Mouse (Mus musculus): ENCODE results near the gene Ppp1r3d. TPM values are rescaled to one million over a fixed set of nuclear protein-coding genes. Genes with fewer than 3 reads are reported as not detected.

Gene Ppp1r3d
- total RNA-seq (2021) = 1 to 10 TPM; 7.3 to 7.5 TPM

DNA sequence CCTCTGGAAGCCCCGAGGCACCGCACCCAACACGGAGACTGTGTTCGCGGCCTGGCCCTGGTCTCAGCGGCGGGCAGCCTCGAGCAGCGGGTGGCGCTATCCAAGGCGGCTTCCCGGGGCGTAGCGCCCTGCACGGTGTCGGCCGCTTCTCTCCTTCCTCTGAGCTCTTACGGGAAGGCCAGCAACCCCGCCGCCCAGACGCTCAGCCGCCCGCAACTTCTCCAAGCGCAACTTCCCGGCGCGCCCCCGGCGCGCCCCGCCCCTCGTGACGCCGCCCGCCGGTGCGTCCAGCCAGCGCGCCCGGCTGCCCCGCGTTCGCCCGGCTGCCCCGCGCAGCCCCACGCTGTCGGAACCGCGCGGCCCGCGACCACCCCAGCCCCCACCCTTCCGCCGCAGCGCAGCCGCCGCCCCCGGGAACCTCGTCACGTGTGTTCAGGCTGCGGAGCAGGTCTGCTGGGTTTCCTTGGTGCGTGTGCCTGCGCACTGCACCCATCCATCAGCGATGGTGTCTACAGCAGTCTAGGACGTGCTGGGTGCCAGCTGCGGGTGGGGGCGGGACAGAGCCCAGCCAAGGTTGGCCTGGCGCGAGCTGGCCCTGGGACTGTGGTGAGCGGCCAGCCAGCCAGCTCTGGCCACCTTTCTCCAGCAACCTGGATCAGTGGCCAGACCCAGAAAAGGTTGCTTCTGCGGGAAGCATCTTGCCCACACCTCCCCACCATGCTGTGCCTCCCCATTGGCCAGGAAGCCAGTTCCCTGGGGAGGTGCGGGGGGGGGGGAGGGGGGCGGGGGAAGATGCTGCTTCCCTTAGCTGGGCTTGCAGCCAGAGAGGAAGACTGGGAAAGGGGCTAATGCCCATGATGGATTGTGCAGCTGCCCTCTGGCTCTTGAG, at the start of gene Ppp1r3d, which contains the start of gene Fam217b:
Gene Ppp1r3d, minus strand, starts transcription at position 212 of the 889 bp plus-strand sequence.
Gene Fam217b, plus strand, starts transcription at position 264 of the 889 bp plus-strand sequence.
- intact Hi-C loops (cut with DNase I) = no loop called here
- DNase-seq = peak; percentile 80

DNA sequence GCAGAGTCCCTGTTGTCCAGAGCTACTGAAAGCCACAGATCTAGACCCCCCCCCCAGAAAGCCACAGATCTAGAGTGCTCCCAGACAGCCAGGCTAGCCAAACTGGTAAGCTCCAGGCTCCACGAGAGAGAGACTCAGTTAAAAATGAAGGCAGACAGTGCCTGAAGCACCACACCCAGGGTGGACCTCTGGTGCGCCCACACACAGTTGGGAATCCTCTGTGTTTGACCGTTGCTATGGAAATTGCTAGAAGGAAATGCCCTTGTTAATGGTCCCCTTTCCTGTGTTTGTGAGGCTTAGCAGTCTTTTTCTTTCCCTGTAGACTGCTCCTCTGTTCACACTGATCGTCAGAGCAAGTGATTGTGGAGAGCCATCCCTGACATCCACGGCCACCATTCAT, 46.1 kb upstream of the Ppp1r3d start:
- no peak for DNase-seq
- intact Hi-C loops (cut with DNase I) = no loop called here

DNA sequence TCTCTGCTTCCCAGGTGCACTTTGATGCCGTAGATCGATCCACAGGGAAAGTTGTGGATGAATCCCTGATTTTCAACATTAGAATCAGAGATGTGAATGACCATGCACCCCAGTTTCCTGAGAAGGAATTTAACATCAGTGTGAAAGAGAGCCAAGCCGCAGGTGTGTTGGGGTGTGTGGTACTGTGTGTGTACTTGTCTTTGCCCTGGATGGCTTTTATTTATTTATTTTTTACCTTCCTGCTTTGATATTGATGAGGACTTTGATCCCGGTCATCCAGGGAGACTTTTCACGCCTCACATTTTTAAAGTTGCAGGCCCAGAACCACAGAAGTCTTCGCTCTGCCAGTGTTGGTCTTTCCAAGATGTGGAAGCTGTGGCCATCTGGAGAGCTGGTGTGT, 43.1 kb upstream of the Ppp1r3d start:
- intact Hi-C loops (cut with DNase I) = no loop called here

DNA sequence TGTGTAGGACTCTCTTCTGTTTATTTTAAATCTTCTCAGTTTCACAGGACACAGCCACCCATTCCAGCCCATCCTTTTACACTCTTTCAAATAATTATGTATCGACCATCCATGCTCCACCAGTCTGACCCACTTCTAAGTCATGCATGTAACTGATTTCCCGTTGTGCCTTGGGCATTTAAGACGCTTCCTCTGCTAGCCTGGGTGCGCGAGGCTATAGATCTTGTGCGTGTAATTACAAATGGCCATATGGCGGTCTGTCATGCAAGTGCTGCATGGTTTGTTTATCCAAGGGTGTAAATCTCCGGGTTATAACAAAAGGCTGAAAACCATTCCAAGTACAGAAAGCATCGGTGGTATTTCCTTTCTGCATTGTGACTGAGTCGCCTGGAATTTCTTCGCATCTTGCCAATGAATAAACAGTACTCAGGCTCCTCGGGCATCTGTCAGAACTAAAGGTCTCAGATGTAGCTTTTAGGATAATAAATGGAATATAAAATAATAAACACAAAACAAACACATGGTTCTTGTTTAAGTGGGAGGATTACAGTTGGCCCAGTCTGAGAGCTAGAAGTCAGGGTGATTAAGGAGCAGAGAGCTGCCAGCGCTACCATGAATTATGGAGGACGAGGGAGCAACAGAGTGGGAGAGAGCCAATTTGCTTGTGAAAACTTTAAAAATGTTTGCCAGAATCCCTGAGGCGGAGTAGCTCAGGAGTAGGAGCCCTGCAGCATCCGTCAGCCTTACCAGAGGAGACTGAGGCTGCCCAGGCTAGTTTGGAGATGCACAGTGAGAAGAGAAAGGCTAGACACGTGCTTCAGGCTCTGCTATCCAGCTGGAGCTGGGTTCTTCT, 40.6 kb upstream of the Ppp1r3d start:
- peak; percentile 22 for DNase-seq
- intact Hi-C loops (cut with DNase I) = no loop called here

More for the DNA sequence above, 43.1 kb upstream of the Ppp1r3d start:
- DNase-seq = no peak

DNA sequence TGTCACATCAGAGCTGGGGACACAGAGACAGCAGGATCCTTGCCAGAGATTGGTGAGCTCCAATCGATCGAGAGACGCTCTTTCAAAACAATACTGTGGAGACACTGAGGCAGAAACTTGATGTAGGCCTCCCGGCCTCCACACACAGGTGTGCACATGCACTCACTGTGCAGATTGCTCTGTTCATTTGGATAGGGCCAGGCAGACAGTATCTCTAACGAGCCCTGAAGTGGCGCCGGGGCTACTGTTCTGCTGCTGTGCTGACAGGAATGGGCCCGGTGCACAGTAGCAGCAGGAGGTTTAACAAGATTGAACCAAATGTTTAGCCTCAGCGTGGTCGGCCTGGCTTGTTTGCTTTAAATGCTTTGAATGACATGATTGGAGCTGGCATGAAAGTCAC, 36.7 kb upstream of the Ppp1r3d start:
- no peak for DNase-seq
- intact Hi-C loops (cut with DNase I) = no loop called here

DNA sequence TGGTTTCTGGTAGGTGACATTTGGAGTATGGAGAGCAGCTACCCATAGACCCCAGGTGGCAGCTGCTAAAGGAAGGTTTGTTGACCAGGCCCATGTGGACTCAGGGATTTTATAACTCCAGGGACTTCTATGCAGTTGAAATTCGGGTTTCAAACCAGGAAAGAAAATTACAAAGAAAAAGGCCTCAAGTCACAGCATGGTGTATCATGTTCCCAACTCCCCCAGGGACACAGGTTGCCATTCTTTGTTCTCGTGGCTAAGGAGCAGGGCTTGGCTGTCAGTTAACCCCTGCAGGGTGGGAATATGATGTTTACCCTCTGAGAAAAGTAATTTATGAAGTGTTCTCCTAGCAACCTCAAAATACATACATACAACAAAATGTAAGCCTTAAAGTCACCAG, 36.0 kb upstream of the Ppp1r3d start:
- intact Hi-C loops (cut with DNase I) = no loop called here
- DNase-seq = no peak

DNA sequence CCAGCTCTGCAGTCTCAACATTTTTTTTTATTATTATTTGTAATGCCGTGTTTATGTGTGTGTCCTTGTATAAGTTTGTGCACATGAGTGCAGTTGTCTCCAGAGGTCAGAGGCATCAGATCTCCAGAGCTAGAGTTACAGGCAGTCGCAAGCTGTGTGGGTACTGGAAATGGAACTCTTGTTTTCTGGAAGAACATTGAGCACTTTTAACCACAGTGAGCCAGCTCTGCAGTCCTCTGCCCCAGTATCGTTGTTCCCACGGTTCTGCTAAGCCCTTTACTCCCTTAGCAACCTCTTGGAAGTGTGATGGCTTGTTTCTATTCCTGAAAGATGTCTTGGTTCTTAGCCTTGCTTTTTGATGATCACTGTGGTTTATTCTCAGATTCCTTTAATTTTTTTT, 35.1 kb upstream of the Ppp1r3d start:
- DNase-seq = no peak

DNA sequence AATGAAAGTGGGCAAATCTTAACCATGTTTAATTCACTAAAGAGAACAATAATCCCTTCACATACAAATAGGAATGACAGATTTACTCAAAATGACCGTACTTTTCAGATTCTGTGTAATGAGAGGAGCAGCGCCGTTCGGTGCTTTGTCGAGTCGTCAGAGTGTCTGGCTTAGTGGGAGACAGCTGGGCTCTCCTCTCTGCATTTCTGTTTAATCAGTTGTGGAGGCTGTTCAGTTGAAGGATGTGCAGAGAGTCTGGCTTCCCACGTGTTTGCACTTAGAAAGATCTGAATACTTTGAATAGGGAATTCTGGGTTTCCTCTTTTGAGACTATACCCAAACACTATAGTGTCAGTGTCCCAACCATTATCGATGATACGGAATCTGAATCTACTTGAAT, 23.0 kb upstream of the Ppp1r3d start:
- intact Hi-C loops (cut with DNase I) = no loop called here
- no peak for DNase-seq

More for the DNA sequence above, 35.1 kb upstream of the Ppp1r3d start:
- intact Hi-C loops (cut with DNase I) = no loop called here

DNA sequence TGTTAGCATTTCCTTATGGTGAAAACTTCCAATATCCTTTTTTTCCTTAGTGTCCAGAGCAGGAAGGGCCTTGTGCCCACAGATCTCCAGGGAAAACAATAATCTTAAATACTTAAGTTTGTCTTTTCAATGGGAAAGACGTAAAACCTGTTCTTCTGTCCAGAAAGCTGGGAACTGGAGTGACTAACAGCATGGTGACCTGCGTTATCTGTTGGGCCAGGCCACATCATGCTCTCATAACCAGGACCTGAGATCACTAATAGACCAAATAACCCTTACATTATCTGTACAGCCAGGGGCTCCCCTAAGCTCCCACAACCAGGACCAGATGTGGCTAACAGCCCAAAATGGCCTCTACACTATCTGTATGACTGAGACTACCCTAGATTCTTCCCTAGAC, 19.6 kb upstream of the Ppp1r3d start:
- DNase-seq = no peak
- intact Hi-C loops (cut with DNase I) = no loop called here

DNA sequence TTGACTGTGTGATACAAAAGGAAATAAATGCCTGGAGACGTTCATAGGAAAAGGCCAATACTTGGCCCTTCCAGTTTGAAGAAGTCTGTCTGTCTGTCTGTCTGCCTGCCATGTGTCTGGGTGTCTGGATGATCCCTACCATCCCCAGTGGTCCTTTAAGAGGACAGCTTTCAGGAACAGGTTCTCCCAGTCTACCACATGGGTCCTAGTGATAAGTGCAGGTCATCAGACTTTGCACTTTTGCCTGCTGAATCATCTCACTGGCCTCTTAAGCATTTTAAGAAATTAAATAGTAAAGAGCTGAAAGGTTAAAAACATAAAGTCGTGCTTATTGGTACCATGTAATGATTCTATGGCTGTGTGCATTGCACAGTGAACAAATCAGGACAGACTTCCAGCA, 19.2 kb upstream of the Ppp1r3d start:
- intact Hi-C loops (cut with DNase I) = no loop called here

DNA sequence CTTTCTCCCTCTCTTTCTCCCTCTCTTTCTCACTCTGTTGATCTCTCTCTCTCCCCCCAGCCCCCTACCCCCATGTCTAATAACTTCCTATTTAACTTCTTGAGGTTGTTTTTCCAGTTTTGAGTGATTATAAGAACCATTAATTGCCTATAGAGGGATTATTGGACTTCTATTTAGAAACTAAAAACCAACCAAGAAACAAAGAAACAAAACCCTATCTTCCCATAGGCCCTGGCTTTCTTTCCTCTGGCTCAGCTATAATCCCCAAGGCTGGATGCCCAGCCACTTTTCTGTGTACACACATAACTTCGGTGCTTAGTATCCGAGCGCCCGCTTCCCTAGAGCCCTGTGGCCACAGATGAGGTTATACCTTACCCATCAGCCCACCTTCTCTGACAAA, 16.0 kb upstream of the Ppp1r3d start, which contains the start of gene Cdh26:
Gene Cdh26, plus strand, starts transcription at position 301 of the 400 bp plus-strand sequence.
- DNase-seq = no peak
- intact Hi-C loops (cut with DNase I) = no loop called here

More for the DNA sequence above, 19.2 kb upstream of the Ppp1r3d start:
- DNase-seq = no peak

DNA sequence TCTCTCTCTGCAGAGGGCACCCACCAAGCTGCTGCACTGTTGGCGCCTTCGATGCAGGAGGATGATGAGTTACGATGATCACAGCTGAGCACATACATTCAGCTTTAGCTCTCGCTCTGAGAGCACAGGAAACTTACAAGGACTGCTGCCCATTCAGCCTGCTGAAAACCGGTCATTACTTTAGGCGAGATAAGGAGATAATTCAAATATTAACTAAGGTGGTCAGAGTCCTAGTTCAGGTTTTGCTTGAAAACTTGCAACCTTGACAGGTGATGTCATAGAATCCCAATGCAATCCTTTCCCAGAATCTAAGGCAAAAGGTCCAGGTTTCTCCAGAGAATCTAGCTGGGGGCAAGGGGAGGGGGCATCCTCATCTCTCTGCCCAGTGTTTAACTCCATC, 15.2 kb upstream of the Ppp1r3d start:
- intact Hi-C loops (cut with DNase I) = no loop called here
- no peak for DNase-seq

DNA sequence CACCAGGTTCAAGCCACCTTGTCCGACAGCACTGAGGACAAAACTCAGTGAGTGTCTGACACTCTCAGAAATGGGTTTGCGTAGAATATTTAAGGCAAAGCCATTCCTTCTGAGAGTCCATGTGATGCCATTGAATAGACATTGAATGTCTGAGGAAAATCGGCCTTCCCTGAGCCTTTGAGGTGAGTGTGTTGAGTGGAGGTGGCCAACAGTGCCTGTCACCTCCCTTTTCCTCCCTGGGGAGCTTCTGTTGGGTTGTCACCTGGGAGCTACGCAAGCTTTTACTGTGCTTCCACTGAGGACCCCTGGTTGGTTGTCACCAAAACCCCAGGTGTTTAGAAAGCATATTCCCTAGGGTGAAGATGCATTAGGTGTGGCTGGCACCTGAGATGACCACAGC, 14.4 kb upstream of the Ppp1r3d start:
- DNase-seq = no peak
- intact Hi-C loops (cut with DNase I) = no loop called here

DNA sequence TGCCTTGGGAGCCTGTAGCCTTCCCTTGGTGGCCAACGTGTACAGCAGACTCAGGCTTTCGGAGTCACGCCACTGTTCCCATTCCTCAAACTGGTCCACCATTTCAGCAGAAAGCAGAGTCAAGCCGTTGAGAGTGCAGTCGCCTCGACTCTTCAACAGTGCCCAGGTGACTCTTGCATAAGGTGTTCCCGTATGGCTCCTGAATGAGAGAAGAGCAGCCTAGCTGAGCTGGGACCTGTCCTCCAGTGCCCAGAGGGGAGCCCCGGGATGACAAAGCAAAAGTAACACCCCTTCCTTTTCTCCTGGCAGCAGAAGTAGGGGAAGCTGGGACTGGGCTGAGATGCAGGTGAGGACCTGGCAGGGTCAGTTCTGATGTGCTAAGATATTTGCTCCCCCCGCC, 13.9 kb upstream of the Ppp1r3d start:
- DNase-seq = no peak
- intact Hi-C loops (cut with DNase I) = no loop called here

DNA sequence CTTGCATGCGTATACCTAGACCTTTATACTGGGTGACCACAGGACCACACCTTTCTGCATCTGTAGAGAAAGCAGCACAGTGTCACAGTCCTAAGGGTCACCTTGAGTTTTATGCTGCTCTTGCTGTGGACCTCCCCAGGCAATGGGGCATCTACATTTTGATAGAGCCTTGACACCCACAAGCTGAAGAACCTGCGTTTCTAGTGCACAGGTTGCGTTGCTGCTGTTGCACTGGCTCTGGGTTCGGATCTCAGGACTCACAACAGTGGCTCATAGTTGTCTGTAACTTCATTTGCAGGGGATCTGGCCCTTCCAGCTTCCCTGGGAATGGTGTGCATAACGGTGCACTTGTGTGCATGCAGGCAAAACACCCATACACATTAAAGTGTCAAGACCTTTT, 12.9 kb upstream of the Ppp1r3d start:
- DNase-seq = no peak

DNA sequence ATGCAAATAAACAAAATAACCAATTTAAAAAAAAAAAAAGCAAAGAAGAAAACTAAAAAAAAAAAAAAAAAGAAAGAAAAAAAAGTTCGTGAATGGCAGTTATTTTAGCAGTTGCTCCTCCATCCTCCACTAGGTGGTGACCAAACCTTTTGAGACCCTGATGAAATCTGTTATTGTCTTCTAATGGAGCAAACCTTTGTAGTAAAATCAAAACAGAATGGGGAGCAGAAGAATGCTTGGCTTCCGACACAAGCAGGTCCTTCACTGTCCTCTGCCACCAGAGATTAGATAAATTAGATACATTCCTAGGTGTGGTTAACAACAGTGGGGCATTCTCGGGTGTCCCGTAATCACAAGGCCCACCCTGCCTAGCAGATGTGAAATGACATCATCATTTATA, 12.0 kb upstream of the Ppp1r3d start:
- DNase-seq = no peak
- intact Hi-C loops (cut with DNase I) = no loop called here

More for the DNA sequence above, 12.9 kb upstream of the Ppp1r3d start:
- intact Hi-C loops (cut with DNase I) = no loop called here

DNA sequence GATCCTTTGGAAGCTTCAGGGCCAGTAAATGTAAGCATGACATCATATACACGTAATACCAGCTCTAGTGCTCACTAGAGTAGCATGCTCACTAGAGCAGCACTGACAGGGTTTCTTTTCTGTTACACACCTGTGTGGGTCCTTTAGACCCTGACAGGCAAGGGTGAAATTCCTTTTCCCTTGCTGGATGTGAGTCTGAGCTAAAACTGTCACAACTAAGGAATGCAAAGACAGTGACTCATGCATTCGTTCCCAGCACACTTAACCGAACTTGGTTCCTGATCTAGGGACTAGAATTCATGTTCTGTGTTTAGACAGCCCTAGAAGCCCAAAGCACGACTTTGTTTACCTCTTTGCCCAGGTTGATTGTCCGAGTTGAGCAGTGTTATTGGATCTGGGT, 9.0 kb upstream of the Ppp1r3d start:
- no peak for DNase-seq

DNA sequence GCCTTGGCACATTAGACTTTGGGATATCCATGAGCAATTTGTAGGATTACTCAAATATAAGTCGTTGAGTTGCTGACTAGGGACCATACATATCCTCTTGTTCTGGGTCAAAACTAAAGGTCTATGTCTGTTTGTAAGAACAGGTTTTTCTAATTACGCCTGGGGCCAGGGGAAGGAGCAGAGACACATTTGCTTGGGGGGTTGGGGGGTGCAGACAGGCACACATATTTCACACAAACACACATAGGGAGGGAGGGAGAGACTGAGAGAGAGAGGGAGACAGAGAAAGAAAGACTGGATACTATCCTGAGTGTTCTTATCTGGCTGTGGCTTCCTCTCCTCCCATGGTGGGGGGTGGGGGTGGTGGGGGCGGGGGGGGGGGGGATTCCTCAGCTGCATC, 7.9 kb upstream of the Ppp1r3d start:
- intact Hi-C loops (cut with DNase I) = no loop called here
- DNase-seq = no peak

More for the DNA sequence above, 9.0 kb upstream of the Ppp1r3d start:
- intact Hi-C loops (cut with DNase I) = no loop called here

DNA sequence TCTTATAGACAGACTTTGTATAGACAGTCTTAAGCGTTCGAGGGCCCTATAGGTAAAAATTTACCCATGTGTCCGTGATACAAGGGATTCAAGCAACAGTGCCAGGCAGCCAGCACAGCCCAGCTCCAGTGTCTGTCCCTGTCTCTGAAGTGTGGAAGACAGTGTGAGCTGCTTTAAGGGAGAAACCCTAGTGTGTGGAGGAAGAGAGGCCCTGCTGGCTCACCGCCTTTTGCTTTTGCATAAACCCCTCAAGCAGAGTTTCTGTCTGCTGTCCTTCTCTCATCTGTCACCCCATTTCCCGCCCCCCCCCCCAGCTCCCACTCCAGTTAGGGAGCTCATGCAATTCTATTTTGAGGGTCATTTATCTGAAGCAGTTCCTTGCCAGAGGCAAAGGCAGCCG, 7.3 kb upstream of the Ppp1r3d start:
- no peak for DNase-seq
- intact Hi-C loops (cut with DNase I) = no loop called here

DNA sequence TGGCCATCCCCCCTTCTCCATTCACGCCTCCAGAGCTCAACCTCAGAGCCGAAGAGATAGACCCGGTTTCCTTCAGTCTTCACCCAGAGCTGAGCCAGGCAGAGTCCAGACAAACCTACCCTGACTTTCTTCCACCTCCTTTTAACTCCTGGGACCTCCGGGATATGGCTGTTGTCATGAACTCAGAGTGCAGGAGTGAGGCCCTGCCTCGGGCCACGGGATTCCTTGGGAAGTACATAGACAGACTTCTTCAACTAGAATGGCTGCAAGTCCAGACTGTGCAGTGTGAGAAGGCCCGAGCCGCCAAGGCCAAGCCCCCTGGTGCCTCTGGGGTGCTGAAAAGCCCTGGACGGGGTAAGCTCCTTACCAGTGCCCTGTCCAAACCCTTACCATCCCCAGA, 6.3 kb upstream of the Ppp1r3d start:
- intact Hi-C loops (cut with DNase I) = no loop called here

DNA sequence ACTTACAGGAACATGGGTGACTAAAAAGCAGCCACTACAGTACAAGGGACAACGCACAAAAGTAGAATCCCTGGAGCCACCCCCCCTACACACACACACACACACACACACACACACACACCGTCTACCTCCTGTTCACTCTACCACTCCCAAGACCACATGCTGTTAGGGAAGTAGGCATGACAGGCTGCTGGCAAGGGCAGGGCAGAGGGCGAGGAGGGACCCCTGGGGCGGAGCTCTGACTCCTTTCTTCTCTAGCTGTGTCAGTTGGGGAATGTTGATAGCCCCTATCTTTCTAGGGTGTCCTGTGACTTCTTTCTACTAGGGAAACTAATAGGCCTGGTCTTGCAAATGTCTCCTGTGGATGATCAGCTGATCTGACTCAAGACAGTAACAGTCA, 2.7 kb upstream of the Ppp1r3d start:
- intact Hi-C loops (cut with DNase I) = no loop called here
- no peak for DNase-seq

More for the DNA sequence above, 6.3 kb upstream of the Ppp1r3d start:
- DNase-seq = no peak

DNA sequence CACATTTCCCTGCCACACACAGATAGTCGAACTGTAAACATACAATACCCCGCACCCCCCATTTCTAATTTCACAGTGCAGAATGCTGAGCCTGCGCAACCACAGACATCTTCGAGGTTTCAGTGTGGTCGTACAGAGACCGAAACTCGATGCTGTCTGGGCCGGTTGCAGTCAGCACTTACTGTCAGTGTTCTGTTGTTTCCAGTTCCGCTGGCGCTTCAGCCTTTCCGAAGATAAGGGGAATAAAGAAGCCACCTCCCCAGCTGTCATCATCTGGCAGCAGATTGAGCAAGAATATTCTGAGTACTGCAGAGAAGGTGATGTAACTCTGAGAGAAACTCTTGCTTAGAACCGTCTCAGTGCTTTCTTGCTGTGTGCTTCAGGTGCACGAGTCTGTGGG, 2.2 kb upstream of the Ppp1r3d start:
- no peak for DNase-seq
- intact Hi-C loops (cut with DNase I) = no loop called here
